Mouse (Mus musculus) embryonic facial prominence, embryonic 15.5 days (tissue): ENCODE data around the gene Ppp1r13l. TPM values are rescaled to one million over a fixed set of nuclear protein-coding genes. Genes with fewer than 3 reads are reported as not detected.
A peak's percentile ranks its signal among the peaks of the same experiment; 100 is the strongest.

Source experiments
- ATAC-seq: fragments of 200-750 bp; cut with Nextera tagmentation; 2 replicates; pipeline ENCODE4 v1.8.0; 2017; ENCODE audit warnings: low read depth, moderate TSS enrichment; ENCODE audit not compliant: insufficient number of reproducible peaks, low FRiP score, low TSS enrichment
- H3K27ac ChIP-seq: fragments of 300-500 bp; sonication (generic); replicated peaks from 2 replicates; pipeline ENCODE4 v1.5.1; 2015; ENCODE audit warnings: mild to moderate bottlenecking, inconsistent platforms
- H3K27me3 ChIP-seq: fragments of 300-500 bp; sonication (generic); 2 replicates; pipeline ENCODE4 v1.6.1; 2015; ENCODE audit warnings: inconsistent platforms
- H3K36me3 ChIP-seq: fragments of 300-500 bp; sonication (generic); 2 replicates; pipeline ENCODE4 v1.6.1; 2015; ENCODE audit warnings: mild to moderate bottlenecking, inconsistent platforms
- H3K4me1 ChIP-seq: fragments of 300-500 bp; sonication (generic); 2 replicates; pipeline ENCODE4 v1.6.1; 2015; ENCODE audit warnings: inconsistent platforms
- H3K4me2 ChIP-seq: fragments of 300-500 bp; sonication (generic); replicated peaks from 2 replicates; pipeline ENCODE4 v1.6.1; 2015; ENCODE audit warnings: mild to moderate bottlenecking, inconsistent platforms
- H3K4me3 ChIP-seq: fragments of 300-500 bp; sonication (generic); replicated peaks from 2 replicates; pipeline ENCODE4 v1.5.1; 2015; ENCODE audit warnings: mild to moderate bottlenecking, inconsistent platforms
- H3K9ac ChIP-seq: fragments of 300-500 bp; sonication (generic); 2 replicates; pipeline ENCODE4 v1.6.1; 2015; ENCODE audit warnings: inconsistent platforms
- H3K9me3 ChIP-seq: fragments of 300-500 bp; sonication (generic); replicated peaks from 2 replicates; pipeline ENCODE4 v1.6.1; 2016; ENCODE audit warnings: inconsistent platforms
- WGBS: fragments of 180-500 bp; shearing (Covaris S2); methylation state at CpG from one replicate; pipeline ENCODE4 v1.1.7; 2015; 5-methylcytosine and 5-hydroxymethylcytosine counted together
- polyA plus RNA-seq: library from polyadenylated mRNA; unstranded; fragments of >200 nt; fragmentation: Nextera tagmentation; extraction: Ambion mirVana; gene quantifications from 2 replicates; pipeline ENCODE4 v1.2.1, GENCODE M21; 2015

The Ppp1r13l gene
- polyA plus RNA-seq, 1 experiment from 2014 or later, result 22.7 TPM

DNA sequence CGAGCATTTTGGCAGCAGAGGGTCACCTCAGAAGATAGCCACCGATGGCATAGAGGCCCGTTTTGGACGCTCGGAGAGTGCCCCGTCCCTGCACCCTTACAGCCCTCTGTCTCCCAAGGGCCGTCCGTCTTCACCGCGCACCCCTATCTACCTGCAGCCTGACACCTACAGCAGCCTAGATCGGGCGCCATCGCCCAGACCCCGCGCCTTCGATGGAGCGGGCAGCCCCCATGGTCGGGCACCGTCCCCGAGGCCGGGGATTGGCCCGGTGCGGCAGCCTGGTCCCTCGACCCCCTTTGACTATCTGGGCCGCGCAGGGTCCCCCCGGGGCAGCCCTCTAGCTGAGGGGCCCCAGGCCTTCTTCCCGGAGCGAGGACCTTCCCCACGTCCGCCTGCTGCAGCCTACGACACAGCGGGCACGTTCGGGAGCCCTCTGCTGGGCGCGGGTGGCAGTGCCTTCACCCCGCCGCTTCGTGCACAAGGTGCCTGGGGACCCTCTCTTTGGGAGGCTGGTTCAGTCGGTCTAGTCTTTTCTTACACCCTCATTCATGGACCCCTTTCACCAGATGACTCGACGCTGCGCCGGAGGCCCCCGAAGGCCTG, 10.4 kb downstream of the Ppp1r13l start:
- Histone ChIP-seq H3K9ac (peak overlapping the region; percentile 33; the same call in 1 of the 2 replicates), H3K4me3 (peak overlapping the region; percentile 42), H3K27ac (no peak overlapping the region), H3K4me1 (peaks cover 6% of the 10 kb centered on the region; the same call in 1 of the 2 replicates), H3K9me3 (no peaks in the 10 kb centered on the region), H3K4me2 (peak overlapping the region; percentile 62), H3K27me3 (peaks cover 15% of the 10 kb centered on the region; the same call in 1 of the 2 replicates), H3K36me3 (peaks cover 20% of the 10 kb centered on the region; the same call in 1 of the 2 replicates)
- peak; percentile 68 for ATAC-seq
- 11% methylated on average over 46 of the region's 46 CpGs for WGBS

DNA sequence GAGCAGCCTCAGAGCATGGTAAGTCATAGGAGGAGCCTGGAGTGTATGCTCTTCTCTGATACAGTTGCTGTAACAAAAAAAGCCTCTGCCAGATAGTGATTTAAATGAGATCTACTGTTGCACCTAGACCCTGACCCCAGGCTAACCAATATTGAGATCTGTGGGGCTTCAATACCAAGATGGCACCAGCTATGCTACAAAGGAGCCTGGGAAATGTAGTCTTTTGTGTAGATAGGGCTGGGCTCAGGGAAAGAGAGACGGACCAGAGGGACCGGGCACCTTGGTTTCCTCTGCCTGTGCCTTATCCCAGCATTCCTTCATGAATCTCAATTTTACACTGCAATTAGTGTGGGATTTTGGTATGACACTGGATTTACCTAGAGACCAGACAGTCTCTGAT, 13.8 kb downstream of the Ppp1r13l start:
- Histone ChIP-seq H3K27ac (no peak overlapping the region), H3K27me3 (peaks cover 15% of the 10 kb centered on the region; the same call in 1 of the 2 replicates), H3K4me2 (no peak overlapping the region), H3K4me1 (peaks cover 6% of the 10 kb centered on the region; the same call in 1 of the 2 replicates), H3K9me3 (no peaks in the 10 kb centered on the region), H3K9ac (no peak overlapping the region), H3K4me3 (no peak overlapping the region), H3K36me3 (peaks cover 47% of the 10 kb centered on the region)
- ATAC-seq, result no peak
- 78% methylated on average over 2 of the region's 2 CpGs for WGBS

DNA sequence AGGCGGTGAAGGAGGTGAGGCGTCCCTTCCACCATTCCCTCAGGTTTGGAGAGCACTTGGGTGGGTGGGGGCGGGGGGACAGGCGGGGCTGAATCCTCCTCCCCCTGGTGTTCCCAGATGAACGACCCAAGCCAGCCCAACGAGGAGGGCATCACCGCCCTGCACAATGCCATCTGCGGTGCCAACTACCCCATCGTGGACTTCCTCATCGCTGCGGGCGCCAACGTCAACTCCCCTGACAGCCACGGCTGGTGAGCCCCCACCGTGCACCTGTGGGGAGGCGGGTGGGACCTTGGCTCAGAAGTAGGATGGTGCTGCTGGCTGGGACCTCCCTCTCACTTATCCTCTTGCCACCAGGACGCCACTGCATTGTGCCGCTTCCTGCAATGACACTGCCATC, 15.8 kb downstream of the Ppp1r13l start:
- no peak overlapping the region for H3K27ac ChIP-seq
- no peak overlapping the region for H3K9ac ChIP-seq
- WGBS, result 82% methylated on average over 18 of the region's 18 CpGs
- H3K4me1 ChIP-seq, result no peaks in the 10 kb centered on the region
- H3K27me3 ChIP-seq, result no peaks in the 10 kb centered on the region
- no peak overlapping the region for H3K4me2 ChIP-seq
- no peaks in the 10 kb centered on the region for H3K9me3 ChIP-seq
- peaks cover 45% of the 10 kb centered on the region for H3K36me3 ChIP-seq
- no peak overlapping the region for H3K4me3 ChIP-seq
- no peak for ATAC-seq

DNA sequence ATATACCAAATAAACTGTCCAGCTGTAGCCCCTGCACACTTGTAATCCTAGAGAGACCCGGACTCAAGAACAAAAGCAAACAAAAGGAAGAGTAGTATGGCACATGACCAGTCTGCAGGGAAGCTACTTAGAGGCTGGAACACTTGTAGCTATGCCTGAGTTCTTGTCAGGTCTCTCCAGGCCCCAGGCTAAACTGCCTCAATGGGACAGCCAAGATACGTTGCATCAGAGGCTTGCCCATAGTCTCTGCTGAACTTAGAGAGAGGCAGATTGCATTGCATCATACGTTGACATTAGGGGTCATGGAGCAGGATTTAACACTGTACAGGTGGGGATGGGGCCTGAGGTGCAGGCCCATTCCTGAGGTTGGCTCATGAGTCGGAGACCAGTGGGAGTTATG, 16.5 kb downstream of the Ppp1r13l start:
- Histone ChIP-seq H3K27me3 (no peaks in the 10 kb centered on the region), H3K4me1 (no peaks in the 10 kb centered on the region), H3K9ac (no peak overlapping the region), H3K36me3 (peaks cover 42% of the 10 kb centered on the region), H3K9me3 (no peaks in the 10 kb centered on the region), H3K27ac (no peak overlapping the region), H3K4me3 (no peak overlapping the region), H3K4me2 (no peak overlapping the region)
- no peak for ATAC-seq
- 84% methylated on average over 4 of the region's 4 CpGs for WGBS

DNA sequence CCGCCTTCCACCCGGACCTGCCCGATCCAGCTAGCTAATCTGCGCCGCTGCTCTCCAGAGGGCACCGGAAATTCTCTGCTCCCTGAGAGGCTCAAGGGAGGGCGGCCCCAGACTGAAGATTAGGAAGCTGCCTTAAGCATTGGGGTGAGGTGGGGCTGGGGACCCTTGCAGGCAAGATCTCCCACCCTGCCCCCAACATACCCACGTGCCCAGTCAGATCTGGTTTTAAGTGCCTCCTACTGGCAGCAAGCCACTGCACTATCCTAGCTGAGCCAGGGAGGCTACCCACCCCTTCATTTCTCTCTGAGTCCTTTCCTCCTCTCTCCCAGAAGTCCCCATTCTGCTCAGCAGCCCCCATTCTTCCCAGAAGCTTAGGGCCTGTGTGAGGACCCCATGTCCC, 18.5 kb downstream of the Ppp1r13l start:
- Histone ChIP-seq H3K36me3 (peaks cover 36% of the 10 kb centered on the region), H3K27ac (no peak overlapping the region), H3K4me2 (no peak overlapping the region), H3K4me1 (peaks cover 6% of the 10 kb centered on the region), H3K9me3 (no peaks in the 10 kb centered on the region), H3K9ac (no peak overlapping the region), H3K27me3 (no peaks in the 10 kb centered on the region), H3K4me3 (no peak overlapping the region)
- WGBS, result 65% methylated on average over 8 of the region's 8 CpGs
- ATAC-seq, result no peak

DNA sequence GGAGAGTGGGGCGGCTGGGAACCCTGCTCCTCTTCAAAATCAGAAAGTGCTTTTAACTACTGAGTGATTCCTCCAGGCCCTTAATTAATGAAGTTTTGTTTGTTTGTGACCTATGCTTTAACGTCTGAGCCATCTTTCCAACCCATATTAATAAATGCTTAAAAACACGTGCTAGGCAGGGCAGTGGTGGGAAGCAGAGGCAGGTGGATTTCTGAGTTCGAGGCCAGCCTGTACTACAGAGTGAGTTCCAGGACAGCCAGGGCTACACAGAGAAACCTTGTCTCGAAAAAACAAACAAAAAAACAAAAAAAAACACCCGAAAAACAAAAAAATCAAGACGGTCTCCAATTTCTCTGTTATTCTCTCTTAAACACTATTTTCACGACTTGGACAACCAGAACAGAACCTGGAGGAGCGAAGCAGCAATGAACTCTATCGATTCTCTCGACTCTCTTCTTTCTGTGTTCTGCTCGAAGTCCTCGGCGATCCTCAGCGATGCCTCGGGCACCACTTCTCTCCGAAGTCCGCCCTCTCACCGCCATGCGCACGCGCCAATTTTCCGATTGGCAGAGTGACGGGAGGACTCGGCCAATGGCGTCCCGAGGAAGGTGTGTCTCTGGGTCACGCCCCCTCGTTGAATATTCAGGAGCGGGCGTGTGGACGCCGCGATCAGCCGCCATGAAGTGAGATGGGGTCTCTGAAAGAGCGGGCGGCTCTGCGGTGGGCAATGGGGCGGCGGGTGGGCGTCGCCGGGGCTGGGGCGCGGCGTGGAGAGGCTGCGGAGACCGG, 22.0 kb downstream of the Ppp1r13l start, which contains the start of gene Ercc2:
Ercc2 (plus strand) TSS at position 634 of the 789 bp plus-strand sequence.
- Histone ChIP-seq H3K4me3 (peak within 1 kb of the TSS; percentile 94), H3K27me3 (no peaks in the 10 kb centered on the region), H3K9me3 (no peaks in the 10 kb centered on the region), H3K9ac (peak within 1 kb of the TSS; percentile 77), H3K4me1 (peaks cover 16% of the 10 kb centered on the region), H3K27ac (no peak within 1 kb of the TSS), H3K4me2 (peak within 1 kb of the TSS; percentile 68), H3K36me3 (peaks cover 43% of the 10 kb centered on the region)
- ATAC-seq, result peak; percentile 90
- 6% methylated on average over 48 of the region's 48 CpGs for WGBS

DNA sequence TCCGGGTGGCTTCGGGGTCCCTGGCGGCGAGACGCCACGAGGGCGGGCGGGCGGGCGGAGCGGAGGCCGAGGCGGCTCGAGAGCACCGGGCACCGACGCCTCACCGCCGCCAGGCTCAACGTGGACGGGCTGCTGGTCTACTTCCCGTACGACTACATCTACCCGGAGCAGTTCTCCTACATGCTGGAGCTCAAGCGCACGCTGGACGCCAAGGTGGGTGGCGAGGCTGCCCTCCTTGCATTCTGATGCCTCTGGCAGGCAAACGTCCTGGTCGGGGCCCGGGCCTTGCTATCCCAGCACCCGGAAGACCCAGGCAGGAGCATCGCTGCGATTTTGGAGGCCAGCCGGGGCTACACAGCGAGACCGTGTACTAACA, 22.6 kb downstream of the Ppp1r13l start:
- no peaks in the 10 kb centered on the region for H3K27me3 ChIP-seq
- H3K4me1 ChIP-seq, result peaks cover 16% of the 10 kb centered on the region
- WGBS, result under 1% methylated on average over 37 of the region's 37 CpGs
- ATAC-seq, result peak; percentile 58
- H3K27ac ChIP-seq, result no peak overlapping the region
- peaks cover 45% of the 10 kb centered on the region for H3K36me3 ChIP-seq
- no peaks in the 10 kb centered on the region for H3K9me3 ChIP-seq
- H3K4me2 ChIP-seq, result peak overlapping the region; percentile 68
- H3K9ac ChIP-seq, result peak overlapping the region; percentile 77
- peak overlapping the region; percentile 94 for H3K4me3 ChIP-seq

DNA sequence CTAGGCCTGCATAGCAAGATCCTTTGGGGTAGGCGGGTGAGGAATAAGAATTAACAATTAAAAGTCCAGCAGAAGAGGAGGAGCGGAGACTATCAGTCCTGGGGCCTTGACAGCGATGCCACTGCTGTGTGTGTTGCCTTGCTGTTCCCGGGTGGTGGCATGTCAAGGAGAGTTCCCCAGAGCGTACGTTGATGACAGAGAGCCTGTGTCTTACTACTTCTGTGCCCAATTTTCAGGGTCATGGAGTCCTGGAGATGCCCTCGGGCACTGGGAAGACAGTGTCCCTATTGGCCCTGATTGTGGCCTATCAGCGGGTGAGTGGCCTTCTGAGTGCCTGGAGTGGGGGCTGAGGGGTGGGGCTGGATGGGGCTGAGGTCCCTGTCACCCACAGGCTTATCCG, 24.2 kb downstream of the Ppp1r13l start:
- Histone ChIP-seq H3K4me2 (peak overlapping the region; percentile 68; the same call in 1 of the 2 replicates), H3K36me3 (peaks cover 48% of the 10 kb centered on the region), H3K4me3 (no peak overlapping the region), H3K27ac (no peak overlapping the region), H3K9me3 (no peaks in the 10 kb centered on the region), H3K27me3 (no peaks in the 10 kb centered on the region), H3K9ac (no peak overlapping the region), H3K4me1 (peaks cover 16% of the 10 kb centered on the region)
- no peak for ATAC-seq
- WGBS, result 64% methylated on average over 9 of the region's 9 CpGs

DNA sequence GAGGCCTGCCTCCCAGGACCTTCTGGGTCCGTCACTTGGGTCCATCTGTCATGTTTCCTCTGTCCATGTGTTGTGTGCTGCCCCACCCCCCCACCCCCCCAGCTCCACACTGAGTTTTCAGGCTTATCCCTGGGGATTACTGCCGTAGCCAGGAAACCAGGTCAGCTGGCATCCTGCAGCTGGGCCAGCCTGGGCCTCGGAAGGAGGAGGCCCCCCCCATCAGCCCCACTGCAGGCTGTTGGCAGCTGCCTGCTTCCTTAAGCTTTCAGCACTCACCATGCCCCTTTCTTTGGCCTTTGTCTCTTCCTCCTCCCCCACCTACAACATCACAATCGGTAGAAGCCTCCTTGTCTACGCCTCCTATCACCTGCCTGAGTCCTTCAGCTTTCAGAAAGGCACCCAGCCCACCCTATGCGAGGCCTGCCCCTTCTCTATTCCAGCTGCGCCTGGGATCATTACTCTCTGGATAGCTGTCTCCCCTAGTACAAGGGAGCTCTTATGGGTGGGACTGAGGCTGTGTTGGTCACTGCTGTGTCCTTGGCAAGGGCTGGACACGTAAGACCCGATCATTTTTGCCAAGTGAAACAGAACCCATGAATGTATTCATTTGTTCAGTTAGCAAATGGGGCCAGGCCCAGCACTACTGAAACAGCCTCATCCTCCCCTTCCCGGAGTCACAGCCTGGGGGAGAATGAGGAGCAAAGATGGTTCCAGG, 29.3 kb downstream of the Ppp1r13l start:
- ATAC-seq, result no peak
- Histone ChIP-seq H3K27me3 (no peaks in the 10 kb centered on the region), H3K9ac (no peak overlapping the region), H3K4me1 (peaks cover 2% of the 10 kb centered on the region), H3K36me3 (peaks cover 95% of the 10 kb centered on the region), H3K27ac (peak overlapping the region; percentile 28; the same call in 1 of the 2 replicates), H3K9me3 (no peaks in the 10 kb centered on the region), H3K4me3 (no peak overlapping the region), H3K4me2 (no peak overlapping the region)
- WGBS, result 67% methylated on average over 10 of the region's 10 CpGs

DNA sequence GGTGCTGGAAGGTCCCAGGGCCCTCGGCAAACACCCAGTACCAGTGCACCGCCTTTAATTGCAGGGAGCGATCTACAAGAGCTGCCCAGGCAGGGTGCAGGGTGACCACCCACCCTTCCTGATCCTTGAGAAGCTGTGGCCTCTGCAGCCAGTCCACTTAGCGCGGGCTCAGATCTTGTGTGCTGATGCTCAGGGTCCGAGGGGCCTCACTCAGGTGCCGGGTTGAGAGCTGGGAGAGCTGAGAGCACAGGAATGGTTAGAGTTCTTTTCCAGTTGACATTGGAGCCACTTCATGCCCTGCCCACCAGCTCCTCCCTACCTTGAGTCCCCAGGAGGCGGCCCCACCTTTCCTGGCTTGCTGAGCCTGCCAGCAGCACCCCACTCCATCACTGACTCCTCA, 34.9 kb downstream of the Ppp1r13l start:
- Histone ChIP-seq H3K9ac (no peak overlapping the region), H3K27me3 (no peaks in the 10 kb centered on the region), H3K4me2 (no peak overlapping the region), H3K4me1 (peaks cover 4% of the 10 kb centered on the region; the same call in 1 of the 2 replicates), H3K9me3 (no peaks in the 10 kb centered on the region), H3K36me3 (peaks cover 61% of the 10 kb centered on the region), H3K27ac (no peak overlapping the region), H3K4me3 (no peak overlapping the region)
- 86% methylated on average over 8 of the region's 8 CpGs for WGBS
- ATAC-seq, result no peak
